Mouse (Mus musculus) ES-E14 (cell line): ENCODE data around the gene Slc6a5. TPM values are rescaled to one million over a fixed set of nuclear protein-coding genes. Genes with fewer than 3 reads are reported as not detected.
A peak's percentile ranks its signal among the peaks of the same experiment; 100 is the strongest.

Source experiments
- DNase-seq: peaks from one replicate; pipeline ENCODE4 v3.0.0-alpha.2; 2013; ENCODE audit warnings: low read depth, low spot score
- H3K27ac ChIP-seq: 2 replicates; pipeline ENCODE4 v1.5.1; 2012; ENCODE audit warnings: low read depth, mild to moderate bottlenecking, low read length, moderate library complexity, mixed read lengths; ENCODE audit not compliant: poor library complexity, insufficient read depth, severe bottlenecking
- H3K36me3 ChIP-seq: 2 replicates; pipeline ENCODE4 v1.6.1; 2012; ENCODE audit warnings: mild to moderate bottlenecking, low read length, moderate library complexity, mixed read lengths; ENCODE audit not compliant: control insufficient read depth, poor library complexity, insufficient read depth, severe bottlenecking
- H3K4me1 ChIP-seq, 2 experiments: fragments of 150-350 bp in 1 of 2; sonication (generic) in 1 of 2; 2 replicates each; pipeline ENCODE4 v1.6.1; 2012; ENCODE audit warnings: low read length in 2 of 2, mild to moderate bottlenecking in 1 of 2, mixed read lengths in 1 of 2; ENCODE audit not compliant: control insufficient read depth in 2 of 2, insufficient read depth in 2 of 2, poor library complexity in 1 of 2
- H3K4me3 ChIP-seq, 2 experiments: fragments of 150-350 bp in 1 of 2; sonication (generic) in 1 of 2; 2 replicates each; pipeline ENCODE4 v1.5.1; 2012; ENCODE audit warnings: low read length in 2 of 2, low read depth in 1 of 2, mild to moderate bottlenecking in 1 of 2, mixed read lengths in 1 of 2; ENCODE audit not compliant: insufficient read depth in 1 of 2, poor library complexity in 1 of 2, severe bottlenecking in 1 of 2
- H3K9ac ChIP-seq: 2 replicates; pipeline ENCODE4 v1.6.1; 2012; ENCODE audit warnings: low read depth, mild to moderate bottlenecking, low read length, mixed read lengths; ENCODE audit not compliant: poor library complexity, insufficient read depth, severe bottlenecking
- H3K9me3 ChIP-seq: fragments of 150-350 bp; sonication (generic); 2 replicates; pipeline ENCODE4 v1.6.1; 2012; ENCODE audit warnings: low read depth, mild to moderate bottlenecking, low read length; ENCODE audit not compliant: control insufficient read depth, insufficient read depth
- CHD2 ChIP-seq: IDR thresholded peaks from 2 replicates; pipeline ENCODE4 v1.6.1; 2014; ENCODE audit warnings: mild to moderate bottlenecking, low read depth, low read length, inconsistent platforms
- HCFC1 ChIP-seq: IDR thresholded peaks from 2 replicates; pipeline ENCODE4 v1.6.1; 2012; ENCODE audit warnings: low read length, inconsistent platforms, borderline replicate concordance; ENCODE audit not compliant: insufficient read depth
- MAFK ChIP-seq: IDR thresholded peaks from 2 replicates; pipeline ENCODE4 v1.6.1; 2014; ENCODE audit warnings: mild to moderate bottlenecking, low read depth, low read length, inconsistent platforms; ENCODE audit not compliant: insufficient read depth
- ZC3H11A ChIP-seq: IDR thresholded peaks from 2 replicates; pipeline ENCODE4 v1.6.1; 2012; ENCODE audit warnings: low read depth, mild to moderate bottlenecking, inconsistent platforms, low read length, borderline replicate concordance
- ZNF384 ChIP-seq: IDR thresholded peaks from 2 replicates; pipeline ENCODE4 v1.6.1; 2012; ENCODE audit warnings: low read depth, low read length, inconsistent platforms
- in situ Hi-C, 2 experiments: fragments of 600-800 bp; cut with MboI; formaldehyde crosslinking; loops; one replicate each; pipeline ENCODE4 v1.15.1; 2025; ENCODE audit warnings: low sequenced_read_pairs in 2 of 2, inconsistent platforms in 1 of 2; ENCODE audit not compliant: unreplicated experiment in 2 of 2
- total RNA-seq: library from RNA; depleted of rRNA; stranded (reverse); fragments of 300-350 nt; gene quantifications from 2 replicates; pipeline ENCODE4 v1.2.3, GENCODE M21; 2012

The Slc6a5 gene
- total RNA-seq, 1 experiment, result 0.36 TPM

GRCm38 (mm10) chr7:49969516-49969915 is 59.6 kb downstream of the Slc6a5 start:
- H3K9me3 ChIP-seq, result no peaks in the 10 kb centered on the region
- no peak for DNase-seq
- in situ Hi-C loops, result no loop called here
- no peaks in the 10 kb centered on the region for H3K36me3 ChIP-seq
- no peak overlapping the region for H3K9ac ChIP-seq
- H3K4me3 ChIP-seq, result no peak overlapping the region
- H3K27ac ChIP-seq, result no peak overlapping the region
- H3K4me1 ChIP-seq, result peaks cover 0 to 3% of the 10 kb centered on the region in 2 experiments; a peak in 1 of 4 replicates
- no peak for TF ChIP-seq HCFC1
- no peak for TF ChIP-seq ZNF384
- TF ChIP-seq ZC3H11A, result no peak
- no peak for TF ChIP-seq CHD2
- TF ChIP-seq MAFK, result no peak

- no peaks in the 10 kb centered on the region for H3K9me3 ChIP-seq
- DNase-seq, result no peak
- H3K9ac ChIP-seq, result peak within 1 kb of the TSS; percentile 43; the same call in 1 of the 2 replicates
- peaks cover 0 to 5% of the 10 kb centered on the region in 2 experiments; a peak in 1 of 4 replicates for H3K4me1 ChIP-seq
- in situ Hi-C loops, result no loop called here
- peak within 1 kb of the TSS; percentile 55 to 65 for H3K4me3 ChIP-seq
- TF ChIP-seq CHD2, result no peak
- H3K27ac ChIP-seq, result no peak within 1 kb of the TSS
- H3K36me3 ChIP-seq, result no peaks in the 10 kb centered on the region
Observed at GRCm38 (mm10) chr7:49974841-49975440, 65.0 kb downstream of the Slc6a5 start, which contains the start of gene Nell1. Nell1 (plus strand) TSS chr7:49974864.

GRCm38 (mm10) chr7:49975441-49976121 is 65.6 kb downstream of the Slc6a5 start:
- DNase-seq, result no peak
- peak overlapping the region; percentile 55 to 65 for H3K4me3 ChIP-seq
- H3K9ac ChIP-seq, result peak overlapping the region; percentile 43; the same call in 1 of the 2 replicates
- no peaks in the 10 kb centered on the region for H3K36me3 ChIP-seq
- H3K27ac ChIP-seq, result no peak overlapping the region
- TF ChIP-seq CHD2, result no peak
- TF ChIP-seq ZC3H11A, result no peak
- TF ChIP-seq HCFC1, result no peak
- no peak for TF ChIP-seq MAFK
- TF ChIP-seq ZNF384, result no peak
- peaks cover 0 to 5% of the 10 kb centered on the region in 2 experiments; a peak in 1 of 4 replicates for H3K4me1 ChIP-seq
- H3K9me3 ChIP-seq, result no peaks in the 10 kb centered on the region
- in situ Hi-C loops, result no loop called here

- DNase-seq, result no peak
- in situ Hi-C loops, result no loop called here
- Histone ChIP-seq H3K27ac (no peak overlapping the region), H3K4me1 (peaks cover 0 to 8% of the 10 kb centered on the region in 2 experiments; a peak in 2 of 4 replicates), H3K9me3 (no peaks in the 10 kb centered on the region), H3K9ac (no peak overlapping the region), H3K4me3 (no peak overlapping the region), H3K36me3 (no peaks in the 10 kb centered on the region)
- no peak for TF ChIP-seq ZNF384
- TF ChIP-seq CHD2, result no peak
Observed at GRCm38 (mm10) chr7:49981511-49982227, 71.7 kb downstream of the Slc6a5 start.
